Mouse (Mus musculus): ENCODE measurements around the gene Rpl7a. TPM values are rescaled to one million over a fixed set of nuclear protein-coding genes. Genes with fewer than 3 reads are reported as not detected.
A peak's percentile ranks its signal among the peaks of the same experiment; 100 is the strongest.

Rpl7a gene
- polyA plus RNA-seq, 1 experiment from 2014 or later, result 686 TPM

GRCm38 (mm10) chr2:26920190-26920855 lies 9.8 kb downstream of the Rpl7a start:
- no peaks in the 10 kb centered on the region for H3K9me3 ChIP-seq (replicated peaks; ENCODE audit: low read length)
- peaks cover 71% of the 10 kb centered on the region for H3K36me3 ChIP-seq (ENCODE audit: insufficient read depth, low read length)
- H3K9ac ChIP-seq (ENCODE audit: low read depth, low read length), result no peak overlapping the region
- no peak for TF ChIP-seq CTCF (IDR thresholded peaks at IDR 0.05; ENCODE audit: low read depth)
- H3K27ac ChIP-seq, result peak overlapping the region; percentile 6; the same call in 1 of the 2 replicates
- no peak for DNase-seq (ENCODE audit: low spot score)
- peaks cover 17% of the 10 kb centered on the region for H3K4me1 ChIP-seq (replicated peaks; ENCODE audit: insufficient read depth, low read length)
- peak; percentile 38; the same call in 1 of the 2 replicates for ATAC-seq (replicated peaks; ENCODE audit: low FRiP score, low read depth)
- H3K4me2 ChIP-seq (ENCODE audit: low read length), result no peak overlapping the region
- no peaks in the 10 kb centered on the region for H3K27me3 ChIP-seq (ENCODE audit: insufficient read depth, low read length)
- 82% methylated on average over 6 of the region's 6 CpGs for WGBS
- no peak overlapping the region for H3K4me3 ChIP-seq (replicated peaks; ENCODE audit: low read depth, low read length)

- Histone ChIP-seq H3K27ac (no peak overlapping the region), H3K4me3 (replicated peaks; ENCODE audit: low read depth, low read length) (no peak overlapping the region), H3K4me1 (replicated peaks; ENCODE audit: insufficient read depth, low read length) (peaks cover 12% of the 10 kb centered on the region), H3K9ac (ENCODE audit: low read depth, low read length) (no peak overlapping the region), H3K4me2 (ENCODE audit: low read length) (no peak overlapping the region), H3K36me3 (ENCODE audit: insufficient read depth, low read length) (peaks cover 83% of the 10 kb centered on the region), H3K9me3 (replicated peaks; ENCODE audit: low read length) (no peaks in the 10 kb centered on the region), H3K27me3 (ENCODE audit: insufficient read depth, low read length) (no peaks in the 10 kb centered on the region)
- ATAC-seq (replicated peaks; ENCODE audit: low FRiP score, low read depth) (no peak), DNase-seq (ENCODE audit: low spot score) (no peak)
- no peak for TF ChIP-seq CTCF (IDR thresholded peaks at IDR 0.05; ENCODE audit: low read depth)
- 65% methylated on average over 9 of the region's 9 CpGs for WGBS
Measured at GRCm38 (mm10) chr2:26921784-26922183, 11.2 kb downstream of the Rpl7a start.

DNA sequence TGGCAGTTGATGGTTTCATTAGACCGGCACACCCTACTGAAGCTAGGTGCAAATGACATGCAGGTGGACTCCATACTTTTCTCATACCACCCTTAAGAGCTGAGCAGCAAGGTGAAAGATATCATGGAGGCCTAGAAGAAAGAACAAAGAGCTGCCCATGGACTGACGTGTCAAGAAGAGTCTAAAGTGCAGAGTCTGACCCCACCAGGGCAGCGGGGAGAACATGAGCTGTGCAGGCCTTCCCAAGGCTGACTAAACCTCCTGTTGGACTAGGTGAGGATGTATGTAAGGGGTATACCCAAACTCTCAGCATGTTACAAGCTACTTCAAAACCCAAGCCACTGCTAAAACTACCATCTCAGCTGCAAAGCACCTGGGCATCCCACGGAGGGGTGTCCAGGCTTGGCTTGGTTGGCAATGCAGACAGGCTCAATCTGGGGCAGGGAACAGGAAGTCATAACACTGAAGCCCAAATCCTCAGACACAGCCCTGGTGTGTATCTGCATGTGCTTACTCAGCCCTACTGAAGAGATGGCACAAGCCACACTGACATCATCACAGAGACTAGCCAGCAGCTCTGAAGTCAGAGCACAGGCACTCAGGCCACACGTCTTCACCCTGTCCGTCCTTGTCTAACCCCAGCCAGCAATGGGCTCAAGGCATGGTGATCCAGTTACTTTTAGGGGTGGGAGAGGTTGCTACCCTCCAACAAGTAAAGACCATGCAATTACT lies 17.3 kb downstream of the Rpl7a start:
- Histone ChIP-seq H3K4me3 (replicated peaks; ENCODE audit: low read depth, low read length) (no peak overlapping the region), H3K9ac (ENCODE audit: low read depth, low read length) (no peak overlapping the region), H3K36me3 (ENCODE audit: insufficient read depth, low read length) (peaks cover 53% of the 10 kb centered on the region), H3K27ac (no peak overlapping the region), H3K4me2 (ENCODE audit: low read length) (no peak overlapping the region), H3K4me1 (replicated peaks; ENCODE audit: insufficient read depth, low read length) (peaks cover 6% of the 10 kb centered on the region; the same call in 1 of the 2 replicates), H3K9me3 (replicated peaks; ENCODE audit: low read length) (no peaks in the 10 kb centered on the region), H3K27me3 (ENCODE audit: insufficient read depth, low read length) (no peaks in the 10 kb centered on the region)
- no peak for TF ChIP-seq CTCF (IDR thresholded peaks at IDR 0.05; ENCODE audit: low read depth)
- no peak for DNase-seq (ENCODE audit: low spot score)
- 82% methylated on average over 6 of the region's 6 CpGs for WGBS
- no peak for ATAC-seq (replicated peaks; ENCODE audit: low FRiP score, low read depth)

DNA sequence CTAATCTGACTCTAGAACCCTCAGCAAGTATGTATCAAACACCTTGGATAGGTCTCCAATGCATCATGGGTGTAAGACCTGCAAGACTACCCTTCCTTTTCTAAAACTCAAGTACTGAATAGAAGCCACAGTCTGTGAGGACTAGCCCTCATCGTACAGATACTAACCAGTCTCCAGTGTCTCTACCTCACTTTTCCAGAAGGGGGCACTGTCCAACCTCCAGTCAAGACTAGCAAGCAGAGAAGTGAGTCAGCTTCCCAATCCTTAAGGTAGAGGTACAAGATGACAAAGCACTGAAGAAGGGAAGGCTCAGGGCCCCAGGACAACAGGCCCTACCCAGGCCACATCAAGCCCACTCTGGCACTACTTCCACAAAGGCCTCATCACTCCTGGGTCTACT lies 19.8 kb downstream of the Rpl7a start:
- Histone ChIP-seq H3K4me3 (replicated peaks; ENCODE audit: low read depth, low read length) (no peak overlapping the region), H3K4me2 (ENCODE audit: low read length) (no peak overlapping the region), H3K27ac (no peak overlapping the region; the same call in 1 of the 2 replicates), H3K4me1 (replicated peaks; ENCODE audit: insufficient read depth, low read length) (peaks cover 10% of the 10 kb centered on the region; the same call in 1 of the 2 replicates), H3K36me3 (ENCODE audit: insufficient read depth, low read length) (peaks cover 28% of the 10 kb centered on the region), H3K27me3 (ENCODE audit: insufficient read depth, low read length) (no peaks in the 10 kb centered on the region), H3K9ac (ENCODE audit: low read depth, low read length) (no peak overlapping the region), H3K9me3 (replicated peaks; ENCODE audit: low read length) (no peaks in the 10 kb centered on the region)
- peak; percentile 83 for DNase-seq (ENCODE audit: low spot score)
- peak; percentile 75 for TF ChIP-seq CTCF (IDR thresholded peaks at IDR 0.05; ENCODE audit: low read depth)
- 43% methylated on average over 1 of the region's 1 CpGs for WGBS
- no peak for ATAC-seq (replicated peaks; ENCODE audit: low FRiP score, low read depth)

DNA sequence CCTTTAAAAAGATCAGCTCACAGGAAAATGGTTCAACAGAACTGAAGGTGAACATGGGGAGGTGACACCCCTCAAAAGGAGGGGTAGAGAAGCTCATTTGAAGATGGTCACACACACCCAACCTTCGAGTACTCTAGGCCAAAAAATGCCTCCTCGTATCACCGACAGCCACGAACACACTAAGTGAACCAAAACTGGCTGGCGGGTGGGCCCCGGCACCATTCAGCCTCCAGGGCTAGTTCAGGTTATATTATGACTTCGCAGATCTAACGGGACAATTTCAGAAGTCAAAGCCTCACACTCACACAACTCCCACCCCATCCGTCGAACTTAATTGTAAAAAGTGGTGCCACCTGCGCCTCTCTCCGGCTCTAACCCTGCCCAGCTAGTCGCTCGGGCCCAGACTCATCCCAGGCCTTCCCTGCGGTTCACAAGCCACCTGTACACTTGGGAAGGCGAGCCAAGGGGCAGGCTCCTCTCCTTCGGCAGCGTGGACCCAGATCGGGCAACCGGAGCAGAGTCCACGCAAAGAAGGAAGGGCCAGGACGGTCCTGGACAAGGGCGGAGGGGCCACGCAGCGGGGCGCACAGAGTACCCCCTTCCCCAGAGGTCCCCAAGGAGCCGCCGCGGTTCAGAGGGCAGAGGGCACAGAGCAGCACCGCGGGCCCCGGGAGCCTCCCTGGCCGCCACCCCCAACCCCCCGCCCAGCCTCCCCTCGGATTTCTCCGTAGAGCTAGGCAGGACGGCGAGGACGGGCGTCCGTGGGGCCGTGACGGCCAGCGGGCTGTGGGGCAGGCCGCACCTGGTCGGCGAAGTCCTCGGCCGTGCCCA lies 22.1 kb downstream of the Rpl7a start:
- Histone ChIP-seq H3K4me1 (replicated peaks; ENCODE audit: insufficient read depth, low read length) (peaks cover 10% of the 10 kb centered on the region; the same call in 1 of the 2 replicates), H3K4me2 (ENCODE audit: low read length) (peak overlapping the region; percentile 75), H3K9me3 (replicated peaks; ENCODE audit: low read length) (no peaks in the 10 kb centered on the region), H3K36me3 (ENCODE audit: insufficient read depth, low read length) (peaks cover 9% of the 10 kb centered on the region), H3K27ac (peak overlapping the region; percentile 94), H3K27me3 (ENCODE audit: insufficient read depth, low read length) (no peaks in the 10 kb centered on the region), H3K9ac (ENCODE audit: low read depth, low read length) (peak overlapping the region; percentile 89), H3K4me3 (replicated peaks; ENCODE audit: low read depth, low read length) (peak overlapping the region; percentile 82)
- ATAC-seq (replicated peaks; ENCODE audit: low FRiP score, low read depth) (no peak; the same call in 1 of the 2 replicates), DNase-seq (ENCODE audit: low spot score) (no peak)
- under 1% methylated on average over 32 of the region's 49 CpGs for WGBS
- TF ChIP-seq CTCF (IDR thresholded peaks at IDR 0.05; ENCODE audit: low read depth), result no peak
